Mouse (Mus musculus): Measurements from ENCODE around the gene Mapk10. TPM values are rescaled to one million over a fixed set of nuclear protein-coding genes. Genes with fewer than 3 reads are reported as not detected.

Mapk10 gene
- polyA plus RNA-seq, 1 experiment: not detected

- no peak for TF ChIP-seq CTCF (IDR thresholded peaks at IDR 0.05; ENCODE audit: low read depth, low read length)
- TF ChIP-seq EP300 (IDR thresholded peaks at IDR 0.05; ENCODE audit: insufficient read depth, low read depth, low read length): no peak
- no peak for TF ChIP-seq POLR2A (IDR thresholded peaks at IDR 0.05; ENCODE audit: insufficient read depth, low read length)
Measured at GRCm38 (mm10) chr5:102859749-102860148, 351.4 kb downstream of the Mapk10 start.

GRCm38 (mm10) chr5:102858047-102858446 lies 353.1 kb downstream of the Mapk10 start:
- Histone ChIP-seq H3K9me3 (replicated peaks; ENCODE audit: control insufficient read depth, insufficient read depth, low read length, poor library complexity, severe bottlenecking) (no peaks in the 10 kb centered on the region), H3K27ac (ENCODE audit: insufficient read depth, low read length) (no peak overlapping the region), H3K4me3 (ENCODE audit: low read depth, low read length) (no peak overlapping the region), H3K27me3 (ENCODE audit: control insufficient read depth, insufficient read depth, low read length, poor library complexity, severe bottlenecking) (no peaks in the 10 kb centered on the region), H3K36me3 (ENCODE audit: control insufficient read depth, insufficient read depth, low read length, poor library complexity, severe bottlenecking) (no peaks in the 10 kb centered on the region), H3K4me1 (ENCODE audit: control insufficient read depth, insufficient read depth, low read length) (no peaks in the 10 kb centered on the region), H3K9ac (ENCODE audit: low read depth, poor library complexity, severe bottlenecking) (no peak overlapping the region)
- TF ChIP-seq EP300 (IDR thresholded peaks at IDR 0.05; ENCODE audit: insufficient read depth, low read depth, low read length): no peak
- TF ChIP-seq CTCF (IDR thresholded peaks at IDR 0.05; ENCODE audit: low read depth, low read length): no peak
- no peak for TF ChIP-seq POLR2A (IDR thresholded peaks at IDR 0.05; ENCODE audit: insufficient read depth, low read length)

More at GRCm38 (mm10) chr5:102859749-102860148, 351.4 kb downstream of the Mapk10 start:
- Histone ChIP-seq H3K36me3 (ENCODE audit: control insufficient read depth, insufficient read depth, low read length, poor library complexity, severe bottlenecking) (no peaks in the 10 kb centered on the region), H3K4me1 (ENCODE audit: control insufficient read depth, insufficient read depth, low read length) (no peaks in the 10 kb centered on the region), H3K27me3 (ENCODE audit: control insufficient read depth, insufficient read depth, low read length, poor library complexity, severe bottlenecking) (no peaks in the 10 kb centered on the region), H3K27ac (ENCODE audit: insufficient read depth, low read length) (no peak overlapping the region), H3K4me3 (ENCODE audit: low read depth, low read length) (no peak overlapping the region), H3K9ac (ENCODE audit: low read depth, poor library complexity, severe bottlenecking) (no peak overlapping the region), H3K9me3 (replicated peaks; ENCODE audit: control insufficient read depth, insufficient read depth, low read length, poor library complexity, severe bottlenecking) (no peaks in the 10 kb centered on the region)

Other genes starting within 250 kb of the Mapk10 start
- gene Ptpn13, start 213.9 kb upstream of the Mapk10 start, polyA plus RNA-seq (2011; ENCODE audit: insufficient read depth, insufficient read length, low read depth, missing spikeins): 25.2 and 26.5 TPM in 2 replicates